Mouse (Mus musculus): ENCODE data around the gene Ttc23. TPM values are rescaled to one million over a fixed set of nuclear protein-coding genes. Genes with fewer than 3 reads are reported as not detected.
A peak's percentile ranks its signal among the peaks of the same experiment; 100 is the strongest.

The Ttc23 gene
- total RNA-seq (2018; cell fraction: chromatin; rRNA removed): 10 to 100 TPM in 6 of 26 experiments, 1 to 10 TPM in 19, under 1 TPM in 1; 0.34 to 22.6 (median 7.0) TPM
- total RNA-seq (2018; cell fraction: cytosol; rRNA removed): 1 to 10 TPM in 12 of 26 experiments, under 1 TPM in 14; 0.30 to 2.4 (median 0.94) TPM
- 10 to 100 TPM in 2 of 26 experiments, 1 to 10 TPM in 22, under 1 TPM in 2; 0.29 to 13.9 (median 3.6) TPM for total RNA-seq (2018; cell fraction: nucleus; rRNA removed)
- polyA plus RNA-seq (2018): 0.52 to 1.0 TPM (median 0.84 TPM) in 3 replicates

DNA sequence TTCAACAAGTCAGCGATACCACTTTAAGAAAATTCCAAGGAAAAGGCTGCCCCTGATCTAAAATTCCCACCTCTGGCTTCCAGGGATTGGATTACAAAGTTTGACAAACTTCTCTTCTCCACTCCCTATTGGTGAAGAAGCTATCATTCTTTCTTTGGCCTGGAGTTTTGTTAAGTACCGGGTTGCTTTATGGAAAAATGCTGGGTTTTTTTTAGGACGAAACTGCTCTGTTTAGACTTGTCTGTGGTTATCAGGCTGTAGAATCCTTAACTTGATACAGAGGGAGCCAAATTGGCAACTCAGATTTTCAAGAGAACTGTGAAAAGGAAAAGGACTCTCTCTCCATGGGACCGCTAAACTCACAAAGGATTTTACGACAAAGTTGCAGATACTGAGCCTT, at the start of gene Ttc23:
Gene Ttc23 (plus strand): TSS at position 134 of the 400 bp plus-strand sequence.
- Histone ChIP-seq H3K27ac (no peak within 1 kb of the TSS), H3K4me3 (ENCODE audit: inconsistent target) (0 out of 2 replicates have a peak within 1 kb of the TSS, but pooled peaks have one; percentile 97), H3K36me3 (ENCODE audit: inconsistent target) (no peaks in the 10 kb centered on the region), H3K79me2 (ENCODE audit: inconsistent target) (no peaks in the 10 kb centered on the region)
- 92% methylated on average over 5 of the region's 5 CpGs for WGBS (ENCODE audit: missing documents)

DNA sequence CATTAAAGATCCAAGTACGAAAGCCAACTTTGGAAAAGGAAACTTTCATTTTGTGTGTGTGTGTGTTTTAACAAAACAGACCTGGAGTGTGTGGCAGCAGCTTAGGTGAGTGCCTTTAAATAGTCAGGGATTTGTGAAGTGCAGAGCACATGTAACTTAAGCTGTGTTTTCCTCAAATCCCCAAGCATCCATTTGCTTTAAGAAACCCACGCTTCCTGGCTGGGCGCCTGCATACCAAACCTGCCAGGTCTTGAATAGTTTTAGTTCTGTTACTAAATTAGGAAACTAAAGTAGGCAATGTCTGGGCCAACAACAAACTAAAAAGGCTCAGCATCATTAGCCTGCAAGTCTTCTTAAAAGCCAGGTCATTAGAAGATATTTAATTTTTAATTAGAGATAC, 49.2 kb upstream of the Ttc23 start:
- H3K27ac ChIP-seq: no peak overlapping the region
- no peaks in the 10 kb centered on the region for H3K79me2 ChIP-seq (ENCODE audit: inconsistent target)
- WGBS (ENCODE audit: missing documents): 93% methylated on average over 3 of the region's 3 CpGs
- no peak overlapping the region for H3K4me3 ChIP-seq (ENCODE audit: inconsistent target)
- no peaks in the 10 kb centered on the region for H3K36me3 ChIP-seq (ENCODE audit: inconsistent target)

DNA sequence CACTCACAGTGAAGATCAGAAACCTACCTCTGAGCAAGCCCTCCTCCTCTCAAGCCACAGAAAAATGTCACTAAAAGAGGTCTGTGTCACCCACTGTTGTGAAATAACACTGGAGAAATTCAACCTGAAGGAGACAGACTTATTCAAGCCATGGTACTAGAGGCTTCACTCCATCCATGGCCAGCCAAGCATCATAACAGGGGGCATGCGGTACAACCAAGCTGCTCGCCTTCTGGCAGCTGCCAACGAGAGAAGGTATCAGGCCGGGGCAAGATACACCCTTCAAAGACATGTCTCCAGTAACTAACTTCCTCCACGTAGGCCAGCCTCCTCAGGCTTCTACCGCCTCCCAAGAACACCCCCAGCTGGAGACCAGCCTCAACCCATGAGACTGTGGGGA, 42.1 kb upstream of the Ttc23 start:
- 91% methylated on average over 6 of the region's 6 CpGs for WGBS (ENCODE audit: missing documents)
- Histone ChIP-seq H3K79me2 (ENCODE audit: inconsistent target) (no peaks in the 10 kb centered on the region), H3K4me3 (ENCODE audit: inconsistent target) (no peak overlapping the region), H3K27ac (no peak overlapping the region), H3K36me3 (ENCODE audit: inconsistent target) (no peaks in the 10 kb centered on the region)

DNA sequence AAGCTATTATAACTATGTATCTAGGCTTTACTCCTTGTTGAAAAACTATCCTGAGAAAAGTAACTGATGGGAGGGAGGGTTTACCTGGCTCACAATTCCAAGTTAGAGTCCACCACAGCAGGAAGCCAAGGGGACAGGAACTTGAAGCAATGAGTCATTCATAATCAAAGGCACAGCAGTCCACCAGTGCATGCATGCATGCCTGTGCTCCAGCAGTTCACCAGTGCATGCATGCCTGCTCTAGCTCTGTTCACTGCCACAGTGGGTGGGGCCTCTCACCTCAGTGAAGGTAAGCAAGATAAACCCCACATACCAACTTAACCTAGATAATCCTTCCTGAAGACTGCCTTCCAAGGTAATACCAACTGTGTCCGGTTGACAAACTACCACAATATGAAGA, 41.0 kb upstream of the Ttc23 start:
- H3K79me2 ChIP-seq (ENCODE audit: inconsistent target): no peaks in the 10 kb centered on the region
- no peak overlapping the region for H3K27ac ChIP-seq
- WGBS (ENCODE audit: missing documents): 100% methylated on average over 1 of the region's 1 CpGs
- no peaks in the 10 kb centered on the region for H3K36me3 ChIP-seq (ENCODE audit: inconsistent target)
- no peak overlapping the region for H3K4me3 ChIP-seq (ENCODE audit: inconsistent target)

DNA sequence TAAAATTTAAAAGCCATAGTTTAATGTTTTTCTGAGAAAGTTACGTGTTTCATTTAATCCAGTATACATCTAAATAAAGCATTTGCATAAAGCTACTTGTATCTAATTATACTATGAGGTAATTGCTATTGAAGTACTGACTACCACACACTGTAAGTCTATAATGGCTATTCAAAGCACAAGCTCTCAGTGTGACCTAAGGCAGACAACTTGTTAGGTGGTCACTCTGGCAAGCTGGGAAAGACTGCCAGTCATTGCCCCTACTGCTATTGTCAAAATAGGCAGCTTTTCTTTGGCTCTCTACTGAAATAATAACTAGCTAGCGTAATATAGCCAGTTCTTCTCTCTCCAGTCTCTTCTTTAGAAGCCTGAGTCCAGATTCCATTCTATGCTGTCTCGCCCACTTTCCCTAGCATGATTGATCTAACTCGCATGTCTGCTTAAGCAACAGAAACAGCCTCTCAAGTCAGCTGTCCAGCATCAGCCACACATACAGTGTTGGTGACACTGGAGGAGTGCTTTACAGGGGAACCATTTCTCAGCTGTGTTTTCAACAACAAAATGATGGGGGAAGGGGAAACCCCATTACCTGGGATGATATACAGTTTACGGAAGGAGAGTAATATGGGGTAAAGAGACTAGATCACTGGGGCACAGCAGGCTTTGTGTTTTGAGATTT, 39.4 kb upstream of the Ttc23 start:
- H3K36me3 ChIP-seq (ENCODE audit: inconsistent target): no peaks in the 10 kb centered on the region
- H3K79me2 ChIP-seq (ENCODE audit: inconsistent target): no peaks in the 10 kb centered on the region
- no peak overlapping the region for H3K4me3 ChIP-seq (ENCODE audit: inconsistent target)
- no peak overlapping the region for H3K27ac ChIP-seq
- 98% methylated on average over 5 of the region's 5 CpGs for WGBS (ENCODE audit: missing documents)

DNA sequence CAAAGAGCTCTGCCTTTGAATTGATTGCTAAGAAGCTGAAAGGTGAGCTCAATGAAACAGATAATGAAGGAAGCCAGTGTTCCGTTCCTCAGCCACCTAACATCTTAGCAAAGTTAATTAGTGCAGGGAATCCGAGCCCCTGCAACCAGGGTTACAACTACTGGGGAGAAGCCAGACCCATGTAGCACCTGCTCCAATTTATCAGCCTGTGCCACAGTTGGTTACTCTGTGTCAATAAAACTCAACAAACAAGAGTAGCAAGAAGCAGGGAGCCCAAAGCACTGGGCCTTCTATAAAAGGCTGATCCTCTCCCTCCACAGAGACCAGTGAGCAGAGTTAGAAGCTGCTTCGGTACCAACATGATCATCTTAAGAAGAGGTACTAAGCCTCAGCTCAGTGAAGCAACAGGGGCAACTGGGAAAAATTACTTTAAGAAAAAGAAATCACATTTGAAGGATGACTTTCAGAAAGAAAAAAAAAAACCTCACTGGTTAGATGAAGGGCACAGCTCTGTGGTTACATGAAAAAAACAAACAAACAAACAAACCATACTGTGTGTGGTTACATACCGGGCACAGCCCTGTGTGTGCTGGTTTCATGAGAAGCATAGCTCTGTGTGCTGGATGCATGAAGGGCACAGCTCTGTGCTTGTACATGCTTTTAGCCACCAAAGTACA, 38.7 kb upstream of the Ttc23 start:
- H3K36me3 ChIP-seq (ENCODE audit: inconsistent target): no peaks in the 10 kb centered on the region
- 92% methylated on average over 4 of the region's 4 CpGs for WGBS (ENCODE audit: missing documents)
- no peak overlapping the region for H3K4me3 ChIP-seq (ENCODE audit: inconsistent target)
- H3K27ac ChIP-seq: no peak overlapping the region
- no peaks in the 10 kb centered on the region for H3K79me2 ChIP-seq (ENCODE audit: inconsistent target)

DNA sequence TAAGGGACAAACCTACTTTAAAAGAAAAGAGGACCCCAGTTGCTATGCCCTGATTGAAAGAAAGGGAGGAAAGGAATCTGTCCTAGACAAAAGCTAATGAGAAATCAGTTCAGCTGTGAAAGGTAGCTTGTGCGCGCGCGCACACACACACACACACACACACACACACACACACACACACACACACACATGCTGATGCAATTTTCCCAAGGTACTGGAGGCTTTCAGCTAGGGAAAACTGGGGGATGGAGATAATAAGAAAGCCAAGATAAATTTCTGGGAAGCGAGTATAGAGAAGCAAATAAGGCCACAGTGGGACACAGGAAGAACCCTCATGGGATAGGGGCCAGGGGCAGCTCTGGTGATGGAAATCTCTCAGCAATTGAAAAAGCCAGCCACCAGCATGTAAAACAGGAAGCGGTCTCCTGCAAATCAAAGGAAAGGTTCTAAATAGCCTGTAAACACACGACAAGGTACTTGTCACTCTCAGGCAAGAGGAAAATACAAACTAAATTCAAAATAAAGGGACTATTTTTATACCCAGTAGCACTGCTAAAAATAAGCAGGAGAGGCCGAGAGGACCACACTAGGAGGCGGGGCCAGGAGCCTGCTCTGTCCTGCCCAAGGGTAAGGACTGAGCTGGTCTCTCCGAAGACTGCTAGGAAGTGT, 33.3 kb upstream of the Ttc23 start:
- Histone ChIP-seq H3K36me3 (ENCODE audit: inconsistent target) (no peaks in the 10 kb centered on the region), H3K27ac (no peak overlapping the region), H3K79me2 (ENCODE audit: inconsistent target) (no peaks in the 10 kb centered on the region), H3K4me3 (ENCODE audit: inconsistent target) (no peak overlapping the region)
- 69% methylated on average over 6 of the region's 10 CpGs for WGBS (ENCODE audit: missing documents)

DNA sequence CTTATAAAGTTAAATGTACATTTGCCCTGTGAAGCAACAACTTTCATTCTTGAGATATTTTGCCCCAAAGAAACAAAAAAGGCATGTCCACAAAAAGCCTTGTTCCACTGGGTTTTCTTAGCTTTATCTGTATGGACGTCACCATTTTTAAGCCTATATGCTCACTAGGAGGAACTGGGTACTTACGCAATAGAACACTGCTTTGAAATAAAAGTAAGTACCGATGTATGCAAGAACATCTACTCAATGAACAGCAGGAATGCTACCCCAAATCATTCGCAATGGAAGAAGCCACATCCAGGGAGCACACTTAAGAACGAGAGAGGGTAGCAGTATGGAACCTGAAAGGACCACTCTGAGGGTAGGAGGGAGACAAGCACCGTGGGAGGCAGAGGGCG, 32.7 kb upstream of the Ttc23 start:
- H3K4me3 ChIP-seq (ENCODE audit: inconsistent target): no peak overlapping the region
- H3K27ac ChIP-seq: no peak overlapping the region
- WGBS (ENCODE audit: missing documents): 61% methylated on average over 7 of the region's 7 CpGs
- no peaks in the 10 kb centered on the region for H3K36me3 ChIP-seq (ENCODE audit: inconsistent target)
- no peaks in the 10 kb centered on the region for H3K79me2 ChIP-seq (ENCODE audit: inconsistent target)

DNA sequence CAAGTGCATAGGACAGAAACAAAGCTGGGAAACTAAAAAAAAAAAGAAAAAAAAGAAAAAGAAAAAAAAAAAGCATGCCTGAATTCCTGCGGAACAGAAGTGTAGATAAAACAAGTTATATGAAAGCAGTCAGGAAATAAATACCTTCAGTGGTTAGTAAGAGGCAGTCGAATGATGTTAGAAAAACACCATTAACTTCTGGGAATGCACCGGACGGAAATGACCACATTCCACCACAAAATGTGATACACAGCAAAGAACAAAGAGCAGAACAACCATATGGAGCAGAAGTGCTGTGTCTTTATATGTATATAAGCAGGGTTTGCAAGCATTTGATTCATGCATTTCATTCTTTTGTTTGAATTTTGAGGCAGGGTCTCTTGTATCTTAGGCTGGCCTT, 30.3 kb upstream of the Ttc23 start:
- H3K79me2 ChIP-seq (ENCODE audit: inconsistent target): no peaks in the 10 kb centered on the region
- H3K4me3 ChIP-seq (ENCODE audit: inconsistent target): no peak overlapping the region
- H3K27ac ChIP-seq: no peak overlapping the region
- H3K36me3 ChIP-seq (ENCODE audit: inconsistent target): no peaks in the 10 kb centered on the region
- 87% methylated on average over 4 of the region's 4 CpGs for WGBS (ENCODE audit: missing documents)

DNA sequence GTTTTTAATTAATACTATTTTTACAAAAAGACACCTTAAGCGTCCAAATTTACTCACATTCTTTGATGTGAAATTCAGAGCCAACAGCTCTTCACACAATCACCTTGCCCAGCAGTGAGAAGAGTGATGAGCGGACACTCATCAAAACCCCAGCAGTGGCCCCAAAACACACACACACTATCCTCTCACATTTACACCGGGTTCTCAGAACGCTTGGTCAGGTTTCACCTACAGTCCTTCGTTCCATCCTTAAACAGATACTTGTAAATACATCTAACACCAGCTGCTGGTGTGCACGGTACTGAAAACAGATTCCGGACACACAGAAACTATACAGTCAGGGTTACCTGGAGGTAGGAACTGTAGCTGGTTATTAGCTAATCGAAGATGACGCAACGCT, 29.6 kb upstream of the Ttc23 start:
- no peak overlapping the region for H3K4me3 ChIP-seq (ENCODE audit: inconsistent target)
- 87% methylated on average over 10 of the region's 10 CpGs for WGBS (ENCODE audit: missing documents)
- H3K79me2 ChIP-seq (ENCODE audit: inconsistent target): no peaks in the 10 kb centered on the region
- no peaks in the 10 kb centered on the region for H3K36me3 ChIP-seq (ENCODE audit: inconsistent target)
- H3K27ac ChIP-seq: no peak overlapping the region

DNA sequence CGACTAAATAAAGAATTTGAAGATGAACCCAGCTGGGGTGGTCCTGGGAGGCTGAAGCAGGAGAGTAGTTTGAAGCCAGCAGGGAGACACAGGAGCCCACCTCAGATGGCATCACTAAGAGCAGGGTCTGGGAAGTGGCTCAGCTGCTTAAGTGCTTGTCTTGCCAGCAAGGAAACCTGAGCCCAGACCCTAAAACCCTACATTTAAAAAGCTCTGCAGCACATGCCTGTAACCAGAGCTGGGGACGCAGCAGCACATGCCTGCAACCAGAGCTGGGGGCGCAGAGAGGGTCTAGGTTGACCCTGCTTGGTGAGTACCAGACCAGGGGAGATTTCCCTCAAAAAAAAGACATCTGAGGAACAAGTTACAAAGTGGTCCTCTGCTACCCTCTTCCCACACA, 28.9 kb upstream of the Ttc23 start:
- H3K79me2 ChIP-seq (ENCODE audit: inconsistent target): no peaks in the 10 kb centered on the region
- H3K4me3 ChIP-seq (ENCODE audit: inconsistent target): no peak overlapping the region
- H3K36me3 ChIP-seq (ENCODE audit: inconsistent target): no peaks in the 10 kb centered on the region
- no peak overlapping the region for H3K27ac ChIP-seq
- 95% methylated on average over 3 of the region's 3 CpGs for WGBS (ENCODE audit: missing documents)

DNA sequence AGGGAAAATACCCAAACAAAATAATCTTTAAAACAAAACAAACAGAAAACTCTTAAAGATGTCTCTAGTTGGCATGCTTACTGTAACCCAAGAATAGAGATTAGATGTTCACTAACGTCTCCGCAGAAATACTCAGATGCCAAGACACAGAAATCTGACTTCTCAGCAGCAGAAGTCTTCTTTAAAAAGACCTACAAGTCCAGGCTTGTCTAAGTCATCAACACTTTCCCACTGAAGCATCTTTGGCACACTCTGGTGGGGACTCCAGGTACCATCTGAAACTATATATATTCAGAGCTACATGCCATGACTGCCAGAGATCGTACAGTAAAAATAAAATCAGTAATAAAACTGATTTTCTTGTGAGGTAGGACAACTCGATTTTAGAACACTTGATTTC, 27.4 kb upstream of the Ttc23 start:
- H3K36me3 ChIP-seq (ENCODE audit: inconsistent target): no peaks in the 10 kb centered on the region
- H3K79me2 ChIP-seq (ENCODE audit: inconsistent target): no peaks in the 10 kb centered on the region
- WGBS (ENCODE audit: missing documents): 94% methylated on average over 4 of the region's 4 CpGs
- H3K27ac ChIP-seq: no peak overlapping the region
- H3K4me3 ChIP-seq (ENCODE audit: inconsistent target): no peak overlapping the region

DNA sequence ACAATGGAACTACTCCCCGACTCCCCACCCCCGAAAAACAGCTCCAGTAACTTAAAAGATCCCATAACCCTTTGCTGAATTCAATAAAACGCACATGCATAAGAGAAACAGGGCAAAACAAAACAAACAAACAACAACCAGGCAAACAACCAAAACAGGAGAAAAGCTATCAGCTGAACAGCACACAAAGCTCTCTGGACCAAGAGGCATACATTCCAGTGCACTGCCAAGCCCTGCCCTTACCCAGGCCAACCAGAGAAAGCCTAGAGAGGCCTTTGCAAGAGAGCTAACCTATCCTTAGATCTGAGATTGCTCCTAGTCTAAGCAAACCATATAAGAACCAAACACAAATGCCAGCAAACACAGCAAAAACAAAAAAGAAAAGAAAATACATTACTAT, 25.1 kb upstream of the Ttc23 start:
- H3K36me3 ChIP-seq (ENCODE audit: inconsistent target): no peaks in the 10 kb centered on the region
- WGBS (ENCODE audit: missing documents): 89% methylated on average over 3 of the region's 3 CpGs
- H3K4me3 ChIP-seq (ENCODE audit: inconsistent target): no peak overlapping the region
- no peak overlapping the region for H3K27ac ChIP-seq
- no peaks in the 10 kb centered on the region for H3K79me2 ChIP-seq (ENCODE audit: inconsistent target)

DNA sequence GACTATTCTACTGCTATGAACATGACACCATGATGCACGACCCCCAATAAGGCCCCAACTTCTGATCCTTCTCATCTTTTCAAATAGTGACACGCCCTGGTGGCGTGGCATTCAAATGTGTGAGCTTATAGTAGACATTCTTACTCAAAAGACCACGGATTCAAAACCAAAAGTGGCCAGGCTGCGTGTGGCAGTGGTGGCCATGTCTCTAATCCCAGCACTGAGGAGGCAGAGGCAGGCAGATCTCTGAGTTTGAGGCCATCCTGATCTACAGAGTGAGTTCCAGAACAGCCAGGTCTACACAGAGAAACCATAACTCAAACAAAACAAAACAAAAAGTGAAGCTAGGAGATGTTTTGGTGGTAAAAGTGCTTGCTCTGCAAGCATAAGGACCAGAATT, 20.5 kb upstream of the Ttc23 start:
- Histone ChIP-seq H3K79me2 (ENCODE audit: inconsistent target) (no peaks in the 10 kb centered on the region), H3K27ac (no peak overlapping the region), H3K4me3 (ENCODE audit: inconsistent target) (no peak overlapping the region), H3K36me3 (ENCODE audit: inconsistent target) (no peaks in the 10 kb centered on the region)
- 91% methylated on average over 5 of the region's 5 CpGs for WGBS (ENCODE audit: missing documents)

DNA sequence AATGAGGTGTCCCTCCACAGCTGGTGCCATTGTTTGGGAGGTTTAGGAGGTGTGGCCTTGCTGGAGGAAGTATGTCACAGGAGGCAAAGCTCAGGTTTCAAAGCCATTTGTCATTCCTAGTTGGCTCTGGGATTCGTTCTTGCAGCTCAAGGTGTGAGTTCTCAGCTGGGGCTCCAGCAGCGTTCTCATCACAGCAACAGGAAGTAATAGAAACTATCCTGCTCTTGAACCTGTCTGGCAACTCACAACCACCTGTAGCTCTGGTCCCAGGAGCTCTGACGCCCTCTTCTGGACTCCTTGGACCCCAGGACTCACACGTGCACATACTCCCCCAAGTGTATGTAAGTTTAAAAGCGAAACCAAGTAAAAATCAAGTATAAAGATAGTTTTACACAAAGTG, 17.5 kb upstream of the Ttc23 start:
- Histone ChIP-seq H3K36me3 (ENCODE audit: inconsistent target) (no peaks in the 10 kb centered on the region), H3K27ac (no peak overlapping the region), H3K79me2 (ENCODE audit: inconsistent target) (no peaks in the 10 kb centered on the region), H3K4me3 (ENCODE audit: inconsistent target) (no peak overlapping the region)
- 86% methylated on average over 5 of the region's 5 CpGs for WGBS (ENCODE audit: missing documents)

All from macrophage (primary cell).